Mouse (Mus musculus) thymus, adult 2 months (tissue): Measurements from ENCODE around the gene Cfap46. TPM values are rescaled to one million over a fixed set of nuclear protein-coding genes. Genes with fewer than 3 reads are reported as not detected.

ENCODE experiments used
- DNase-seq: peaks from one replicate; pipeline ENCODE4 v3.0.0; 2021
- H3K27ac ChIP-seq: fragments of 200-500 bp; 2 replicates; pipeline ENCODE4 v1.5.1; 2012; ENCODE audit warnings: low read length, control low read depth; ENCODE audit not compliant: control insufficient read depth, insufficient read depth
- H3K27me3 ChIP-seq: fragments of 200-500 bp; 2 replicates; pipeline ENCODE4 v1.6.1; 2012; ENCODE audit warnings: mild to moderate bottlenecking, low read length, moderate library complexity, mixed read lengths; ENCODE audit not compliant: control insufficient read depth, insufficient read depth
- H3K36me3 ChIP-seq: fragments of 200-500 bp; 2 replicates; pipeline ENCODE4 v1.6.1; 2012; ENCODE audit warnings: mild to moderate bottlenecking, low read length, moderate library complexity; ENCODE audit not compliant: control insufficient read depth, insufficient read depth
- H3K4me1 ChIP-seq: fragments of 200-500 bp; replicated peaks from 2 replicates; pipeline ENCODE4 v1.6.1; 2012; ENCODE audit warnings: low read length; ENCODE audit not compliant: control insufficient read depth, insufficient read depth
- H3K4me3 ChIP-seq: fragments of 200-500 bp; 2 replicates; pipeline ENCODE4 v1.5.1; 2012; ENCODE audit warnings: mild to moderate bottlenecking, low read length, control low read depth, moderate library complexity; ENCODE audit not compliant: control insufficient read depth, insufficient read depth
- CTCF ChIP-seq: fragments of 200-500 bp; IDR thresholded peaks from 2 replicates; pipeline ENCODE4 v1.5.1; 2012; ENCODE audit warnings: mild to moderate bottlenecking, control low read depth, low read length, moderate library complexity, borderline replicate concordance; ENCODE audit not compliant: control insufficient read depth, poor library complexity, insufficient read depth; ENCODE audit errors: extremely low read depth
- POLR2A ChIP-seq: fragments of 200-500 bp; IDR thresholded peaks from 2 replicates; pipeline ENCODE4 v1.6.1; 2012; ENCODE audit warnings: mild to moderate bottlenecking, low read length, control low read depth, moderate library complexity; ENCODE audit not compliant: control insufficient read depth, poor library complexity, insufficient read depth; ENCODE audit errors: extremely low read depth
- WGBS: fragments of 180-500 bp; shearing (Covaris S2); methylation state at CpG from one replicate; pipeline ENCODE4 v1.1.7; 2018; 5-methylcytosine and 5-hydroxymethylcytosine counted together
- polyA plus RNA-seq: library from polyadenylated mRNA; depleted of rRNA; stranded (reverse); fragments of >200 nt; gene quantifications from 2 replicates; pipeline ENCODE4 v1.2.3, GENCODE M21; 2012; rRNA removed

Cfap46 gene
- polyA plus RNA-seq, 1 experiment: 0.36 TPM

DNA sequence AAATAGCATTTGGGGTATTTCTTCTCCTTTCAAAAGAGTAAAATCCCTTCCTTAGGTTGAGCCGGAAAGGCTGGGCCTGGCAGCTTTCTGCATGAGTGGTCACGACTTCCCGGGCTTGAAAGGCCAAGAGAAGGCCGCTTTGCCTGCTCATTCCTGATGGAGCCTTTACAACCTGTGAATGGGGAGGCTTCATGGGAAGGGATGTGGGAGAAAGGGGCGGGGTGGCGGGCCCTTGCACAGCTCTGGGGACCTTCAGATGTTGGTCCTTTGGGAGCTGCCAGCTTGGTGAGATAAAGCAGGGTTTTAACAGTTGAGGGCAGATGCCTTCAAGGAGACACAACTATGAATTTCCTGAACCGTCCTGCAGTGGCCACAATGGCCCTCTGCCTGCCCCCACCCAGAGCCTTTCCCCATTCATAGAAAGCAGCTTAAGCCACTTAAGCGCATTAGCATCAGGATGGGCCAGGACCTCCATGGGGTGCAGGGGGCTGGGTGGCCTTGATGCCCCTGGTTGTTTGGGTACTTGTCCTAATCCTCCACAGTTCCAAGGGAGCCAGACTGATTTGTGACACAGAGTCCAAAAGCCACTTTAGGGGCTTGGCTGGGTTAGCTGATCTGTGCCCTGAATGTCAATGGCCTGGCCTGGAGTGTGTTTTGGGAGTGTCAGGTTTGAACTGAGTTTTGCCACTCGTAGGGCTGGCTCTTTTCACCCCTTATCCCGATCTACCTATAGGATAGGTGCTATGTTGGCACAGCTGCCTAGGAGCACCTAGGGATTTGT is 126.7 kb downstream of the Cfap46 start:
- WGBS: 93% methylated on average over 10 of the region's 10 CpGs
- Histone ChIP-seq H3K4me1 (no peaks in the 10 kb centered on the region), H3K27me3 (no peaks in the 10 kb centered on the region), H3K36me3 (no peaks in the 10 kb centered on the region), H3K4me3 (no peak overlapping the region), H3K27ac (no peak overlapping the region)
- no peak for DNase-seq
- TF ChIP-seq CTCF (no peak), POLR2A (no peak)

DNA sequence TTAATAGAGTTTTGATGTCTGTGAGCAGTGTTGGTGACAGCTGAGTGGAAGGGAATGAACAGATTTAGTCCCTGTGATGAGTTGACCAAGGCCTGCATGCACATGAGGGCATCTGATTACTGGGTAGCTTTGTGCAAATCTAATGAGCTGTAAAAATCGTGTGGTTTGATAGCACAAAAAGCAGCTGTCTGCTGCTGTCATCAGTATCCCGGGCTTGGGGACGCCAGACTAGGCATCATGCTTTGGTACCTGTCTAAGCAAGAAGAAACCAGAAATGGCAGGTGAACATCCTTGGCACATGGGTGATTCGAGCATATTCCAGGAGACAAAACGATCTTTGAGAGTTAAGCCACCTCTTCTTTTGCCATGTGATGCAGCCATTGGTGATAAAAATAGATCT is 127.3 kb downstream of the Cfap46 start:
- H3K4me3 ChIP-seq: no peak overlapping the region
- no peaks in the 10 kb centered on the region for H3K4me1 ChIP-seq
- H3K36me3 ChIP-seq: no peaks in the 10 kb centered on the region
- 89% methylated on average over 5 of the region's 5 CpGs for WGBS
- no peaks in the 10 kb centered on the region for H3K27me3 ChIP-seq
- H3K27ac ChIP-seq: no peak overlapping the region
- TF ChIP-seq POLR2A (no peak), CTCF (no peak)
- no peak for DNase-seq

DNA sequence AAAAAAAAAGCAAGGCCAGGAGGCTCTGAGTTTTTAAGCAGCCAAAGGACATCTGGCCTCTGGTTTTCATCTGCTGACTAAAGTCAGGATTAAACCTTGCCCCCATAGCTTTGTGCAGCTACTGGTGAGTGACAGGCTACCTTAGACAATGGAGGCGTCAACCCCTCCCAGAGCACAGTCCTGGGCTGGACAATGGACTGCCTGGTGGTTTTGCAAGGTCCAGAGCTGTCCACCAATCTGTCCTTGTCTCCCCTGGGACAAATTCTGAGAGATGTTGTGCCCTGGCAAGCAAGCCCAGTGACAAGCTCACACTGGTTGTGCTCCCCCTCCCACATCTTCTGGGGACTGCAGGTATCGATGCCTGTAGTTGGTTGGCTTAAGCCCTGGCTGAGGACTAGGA is 132.1 kb downstream of the Cfap46 start:
- H3K4me3 ChIP-seq: no peak overlapping the region
- no peak overlapping the region for H3K27ac ChIP-seq
- no peaks in the 10 kb centered on the region for H3K36me3 ChIP-seq
- WGBS: 97% methylated on average over 2 of the region's 2 CpGs
- no peaks in the 10 kb centered on the region for H3K27me3 ChIP-seq
- no peak for DNase-seq
- no peak for TF ChIP-seq CTCF
- TF ChIP-seq POLR2A: no peak
- no peaks in the 10 kb centered on the region for H3K4me1 ChIP-seq

Other genes with a start within 250 kb of the Cfap46 start
- 12.6 and 14.2 TPM in 2 replicates for gene Nkx6-2, start 101.0 kb downstream of the Cfap46 start, polyA plus RNA-seq
- 0.08 and 0.10 TPM in 2 replicates for gene Adgra1, start 150.4 kb upstream of the Cfap46 start, polyA plus RNA-seq
- 3.6 and 4.8 TPM in 2 replicates for gene Kndc1, start 210.9 kb upstream of the Cfap46 start, polyA plus RNA-seq